Mouse (Mus musculus): Measurements from ENCODE around the gene Rapgef1.
"Not testable (repeated sequence)": the region's sequence is repeated elsewhere in the genome, so short reads cannot be mapped to it uniquely, and the experiment has no call there.

Rapgef1 gene

GRCm38 (mm10) chr2:29698421-29699290 is 79.1 kb downstream of the Rapgef1 start:
- in situ Hi-C loops (cut with MboI; ENCODE audit: low sequenced_read_pairs): no loop called here

GRCm38 (mm10) chr2:29700898-29701297 is 81.4 kb downstream of the Rapgef1 start:
- in situ Hi-C loops (cut with MboI; ENCODE audit: low sequenced_read_pairs): no loop called here

GRCm38 (mm10) chr2:29701393-29701792 is 81.9 kb downstream of the Rapgef1 start:
- in situ Hi-C loops (cut with MboI; ENCODE audit: low sequenced_read_pairs): no loop called here

GRCm38 (mm10) chr2:29702189-29702588 is 82.7 kb downstream of the Rapgef1 start:
- in situ Hi-C loops (cut with MboI; ENCODE audit: low sequenced_read_pairs): no loop called here

- in situ Hi-C loops (cut with MboI; ENCODE audit: low sequenced_read_pairs): no loop called here
Measured at GRCm38 (mm10) chr2:29703104-29704081, 83.9 kb downstream of the Rapgef1 start.

DNA sequence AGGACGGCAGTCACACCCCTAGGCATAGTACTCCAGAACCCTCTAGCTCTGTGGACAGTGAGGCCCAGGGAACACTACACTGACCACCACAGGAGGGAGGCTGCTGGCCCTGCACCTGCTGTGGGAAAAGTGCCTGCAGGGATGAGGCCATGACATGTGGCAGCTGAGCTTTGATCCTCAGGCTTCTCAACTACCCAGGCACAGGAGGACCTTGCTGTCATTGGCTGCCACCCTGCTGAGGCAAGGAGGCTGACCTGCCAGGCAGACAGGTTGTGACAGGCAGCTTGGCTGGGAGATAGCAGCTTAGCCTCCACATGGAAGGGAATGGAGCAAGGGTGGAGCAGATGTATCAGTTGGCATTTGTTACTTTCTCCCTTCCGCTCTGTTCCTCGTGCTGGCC is 86.0 kb downstream of the Rapgef1 start:
- in situ Hi-C loops (cut with MboI; ENCODE audit: low sequenced_read_pairs): no loop called here

GRCm38 (mm10) chr2:29706726-29707620 is 87.5 kb downstream of the Rapgef1 start:
- in situ Hi-C loops (cut with MboI; ENCODE audit: low sequenced_read_pairs): no loop called here

DNA sequence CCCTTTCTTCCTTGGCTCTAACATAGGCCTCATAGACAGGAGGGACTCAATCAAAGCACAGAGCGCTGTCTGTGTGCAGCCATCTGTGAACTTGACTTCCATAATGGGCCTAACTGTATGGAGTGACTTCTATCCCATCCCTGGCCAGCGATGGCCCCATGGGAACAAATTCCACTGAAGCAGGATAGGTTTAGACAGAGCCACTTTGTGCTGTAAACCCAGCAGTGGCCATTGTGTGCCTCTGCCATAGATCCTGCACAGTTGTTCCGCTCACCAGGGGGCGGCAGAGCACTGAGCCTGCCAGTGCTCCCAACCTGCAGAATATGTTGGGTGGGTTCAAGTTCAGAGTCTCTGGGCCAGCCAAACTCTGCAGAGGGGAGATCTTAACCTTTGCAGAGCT is 88.2 kb downstream of the Rapgef1 start:
- in situ Hi-C loops (cut with MboI; ENCODE audit: low sequenced_read_pairs): no loop called here

DNA sequence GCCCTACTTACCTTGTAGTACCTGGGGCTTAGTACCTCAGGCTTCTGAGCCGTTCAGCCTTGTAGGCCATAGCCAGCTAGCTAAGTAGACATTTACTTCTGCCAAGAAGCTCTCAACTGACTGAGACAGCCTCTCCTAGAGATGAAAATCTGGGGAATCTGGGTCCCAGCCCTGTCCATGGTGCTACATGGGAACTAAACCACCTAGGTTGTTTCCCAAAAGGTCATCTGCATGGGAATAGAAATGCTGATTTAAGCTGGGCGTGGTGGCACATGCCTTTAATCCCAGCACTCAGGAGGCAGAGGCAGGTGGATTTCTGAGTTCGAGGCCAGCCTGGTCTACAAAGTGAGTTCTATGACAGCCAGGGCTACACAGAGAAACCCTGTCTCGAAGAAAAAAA is 88.7 kb downstream of the Rapgef1 start:
- in situ Hi-C loops (cut with MboI; ENCODE audit: low sequenced_read_pairs): not testable (repeated sequence)

DNA sequence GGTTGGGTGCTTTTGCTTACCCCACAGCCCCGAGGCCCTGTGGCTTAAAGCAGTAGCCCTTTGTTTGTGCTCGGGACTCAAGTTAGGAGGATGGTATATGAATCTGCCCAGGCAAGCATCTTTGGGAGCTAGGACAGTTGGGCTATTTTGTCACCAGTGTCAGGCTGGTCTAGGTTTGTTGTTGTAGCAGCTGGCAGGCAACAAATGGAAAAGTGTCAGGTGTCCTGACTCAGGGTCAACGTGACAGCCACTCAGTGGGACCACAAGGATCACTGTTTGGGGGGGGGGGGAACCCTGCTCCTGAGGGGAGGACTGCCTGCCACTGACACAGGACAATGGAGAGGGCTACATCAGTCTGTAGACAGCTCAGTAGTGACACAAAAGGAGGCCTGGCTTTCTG is 91.5 kb downstream of the Rapgef1 start:
- in situ Hi-C loops (cut with MboI; ENCODE audit: low sequenced_read_pairs): no loop called here

GRCm38 (mm10) chr2:29711877-29712276 is 92.4 kb downstream of the Rapgef1 start:
- in situ Hi-C loops (cut with MboI; ENCODE audit: low sequenced_read_pairs): no loop called here

GRCm38 (mm10) chr2:29713501-29713900 is 94.0 kb downstream of the Rapgef1 start:
- in situ Hi-C loops (cut with MboI; ENCODE audit: low sequenced_read_pairs): no loop called here

- in situ Hi-C loops (cut with MboI; ENCODE audit: low sequenced_read_pairs): no loop called here
Measured at GRCm38 (mm10) chr2:29714127-29714526, 94.6 kb downstream of the Rapgef1 start.

DNA sequence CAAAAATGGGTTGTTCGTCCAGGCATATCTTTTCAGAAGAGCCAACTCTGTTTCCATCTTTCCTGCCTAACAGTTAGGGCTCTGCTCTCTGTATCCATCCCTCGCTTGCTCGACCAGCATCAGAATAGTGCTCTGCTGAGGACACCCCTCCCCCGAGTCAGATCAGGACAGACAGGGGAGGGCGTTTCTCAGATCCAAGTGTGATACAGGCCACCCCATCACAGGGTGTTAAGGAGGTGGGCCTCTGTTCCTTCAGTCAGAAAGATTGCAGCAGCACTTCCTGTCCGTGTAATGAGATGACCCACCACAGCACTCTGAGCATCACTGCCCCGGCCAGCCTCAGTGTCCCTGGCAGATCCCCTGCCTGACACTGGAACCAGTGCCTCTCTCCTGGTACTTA is 96.6 kb downstream of the Rapgef1 start:
- in situ Hi-C loops (cut with MboI; ENCODE audit: low sequenced_read_pairs): no loop called here

GRCm38 (mm10) chr2:29716691-29717090 is 97.2 kb downstream of the Rapgef1 start:
- in situ Hi-C loops (cut with MboI; ENCODE audit: low sequenced_read_pairs): no loop called here

GRCm38 (mm10) chr2:29718581-29718980 is 99.1 kb downstream of the Rapgef1 start:
- in situ Hi-C loops (cut with MboI; ENCODE audit: low sequenced_read_pairs): no loop called here

GRCm38 (mm10) chr2:29723132-29723531 is 103.6 kb downstream of the Rapgef1 start:
- in situ Hi-C loops (cut with MboI; ENCODE audit: low sequenced_read_pairs): no loop called here

DNA sequence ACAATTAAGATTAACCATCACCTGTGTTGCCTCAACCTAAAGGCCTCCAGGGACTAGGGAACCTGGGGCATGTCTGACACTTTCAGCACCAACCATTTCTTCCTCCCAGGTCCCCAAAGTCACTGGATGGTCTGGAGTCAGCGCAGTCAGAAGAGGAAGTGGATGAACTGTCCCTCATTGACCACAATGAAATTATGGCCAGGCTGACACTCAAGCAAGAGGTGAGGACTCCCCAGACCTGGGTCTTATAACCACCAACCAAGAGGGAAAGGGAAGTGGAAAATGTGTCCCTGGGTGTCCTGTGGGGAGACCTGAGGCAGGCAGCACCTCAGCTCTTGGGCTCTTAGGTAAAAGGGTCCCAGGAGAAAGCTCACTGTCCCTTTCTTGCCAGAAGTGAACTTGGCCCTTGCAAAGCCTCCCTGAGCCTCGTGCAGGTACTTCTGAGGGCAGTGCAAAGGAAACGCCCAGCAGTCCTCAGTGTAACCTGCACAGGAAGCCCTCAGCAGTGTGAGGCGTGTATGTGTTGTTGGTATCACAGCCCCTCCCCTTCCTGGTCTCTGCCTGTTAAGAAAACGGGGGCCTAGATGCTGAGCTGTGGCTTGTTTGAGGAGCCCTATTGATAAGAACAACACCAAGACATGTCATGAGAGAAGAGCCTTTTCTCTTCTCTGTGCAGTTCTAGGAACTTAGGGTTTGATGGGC is 105.3 kb downstream of the Rapgef1 start:
- in situ Hi-C loops (cut with MboI; ENCODE audit: low sequenced_read_pairs): no loop called here

DNA sequence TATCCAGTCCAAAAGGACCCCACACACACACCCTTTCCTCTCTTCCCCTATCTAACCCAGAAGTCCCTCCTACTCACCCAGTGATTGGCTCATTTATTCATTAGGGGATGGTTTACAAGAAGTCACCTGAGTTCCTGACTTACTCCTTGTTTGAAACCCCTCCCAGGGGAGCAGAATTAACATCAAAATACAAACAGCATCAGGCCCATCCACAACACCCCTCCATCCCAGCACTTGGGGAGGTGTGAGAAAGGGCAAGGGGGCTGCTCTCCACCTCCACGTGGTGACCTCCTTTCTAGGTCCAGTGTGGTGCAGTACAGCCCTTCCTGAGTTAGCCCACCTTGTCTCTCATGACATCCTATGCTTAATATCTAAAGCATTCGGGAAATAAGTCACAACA is 110.0 kb downstream of the Rapgef1 start:
- in situ Hi-C loops (cut with MboI; ENCODE audit: low sequenced_read_pairs): no loop called here

DNA sequence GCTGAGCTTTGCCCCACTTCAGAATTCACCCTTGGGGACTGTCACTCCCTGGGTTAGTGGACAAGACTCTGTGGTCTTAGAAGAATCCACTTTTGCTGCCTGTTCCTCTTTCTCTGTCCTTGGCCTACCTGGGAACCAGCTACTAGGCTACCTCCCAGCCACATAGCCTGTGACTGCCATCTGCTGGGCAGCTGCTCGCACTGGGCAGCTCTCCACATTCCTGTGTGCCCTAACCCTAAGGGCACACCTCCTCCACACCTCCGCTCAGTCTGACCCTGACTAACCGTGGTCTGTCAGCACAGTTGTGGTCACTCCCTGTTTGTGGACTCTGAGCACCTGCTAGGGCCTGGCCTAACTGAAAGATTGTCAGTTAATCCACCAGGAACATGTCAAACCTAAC is 112.0 kb downstream of the Rapgef1 start:
- in situ Hi-C loops (cut with MboI; ENCODE audit: low sequenced_read_pairs): no loop called here

All from CH12F3 (cell line).